Mouse (Mus musculus) liver, embryonic 13.5 days (tissue): ENCODE results near the gene Ctsh. TPM values are rescaled to one million over a fixed set of nuclear protein-coding genes. Genes with fewer than 3 reads are reported as not detected.
A peak's percentile ranks its signal among the peaks of the same experiment; 100 is the strongest.

Experiments used
- ATAC-seq: fragments of 200-750 bp; cut with Nextera tagmentation; 2 replicates; pipeline ENCODE4 v1.8.0; 2017; ENCODE audit warnings: low read depth, mild to moderate bottlenecking, moderate number of reproducible peaks, moderate library complexity
- DNase-seq: peaks from one replicate; pipeline ENCODE4 v3.0.0; 2022
- H3K27ac ChIP-seq: fragments of 300-500 bp; sonication (generic); 2 replicates; pipeline ENCODE4 v1.5.1; 2015; ENCODE audit warnings: moderate library complexity, mild to moderate bottlenecking, inconsistent platforms
- H3K27me3 ChIP-seq: fragments of 300-500 bp; sonication (generic); 2 replicates; pipeline ENCODE4 v1.6.1; 2015; ENCODE audit warnings: mild to moderate bottlenecking, inconsistent platforms
- H3K36me3 ChIP-seq: fragments of 300-500 bp; sonication (generic); 2 replicates; pipeline ENCODE4 v1.6.1; 2015; ENCODE audit warnings: mild to moderate bottlenecking, inconsistent platforms
- H3K4me1 ChIP-seq: fragments of 300-500 bp; sonication (generic); replicated peaks from 2 replicates; pipeline ENCODE4 v1.6.1; 2015; ENCODE audit warnings: inconsistent platforms
- H3K4me2 ChIP-seq: fragments of 300-500 bp; sonication (generic); 2 replicates; pipeline ENCODE4 v1.6.1; 2015; ENCODE audit warnings: inconsistent platforms, mild to moderate bottlenecking, moderate library complexity
- H3K4me3 ChIP-seq: fragments of 300-500 bp; sonication (generic); replicated peaks from 2 replicates; pipeline ENCODE4 v1.5.1; 2015; ENCODE audit warnings: mild to moderate bottlenecking, inconsistent platforms
- H3K9ac ChIP-seq: fragments of 300-500 bp; sonication (generic); 2 replicates; pipeline ENCODE4 v1.6.1; 2015; ENCODE audit warnings: mild to moderate bottlenecking, inconsistent platforms
- H3K9me3 ChIP-seq: fragments of 300-500 bp; sonication (generic); replicated peaks from 2 replicates; pipeline ENCODE4 v1.6.1; 2016; ENCODE audit warnings: inconsistent platforms
- WGBS: fragments of 180-500 bp; shearing (Covaris S2); methylation state at CpG from one replicate; pipeline ENCODE4 v1.1.7; 2015; ENCODE audit not compliant: insufficient replicate concordance; 5-methylcytosine and 5-hydroxymethylcytosine counted together
- polyA plus RNA-seq: library from polyadenylated mRNA; unstranded; fragments of >200 nt; fragmentation: Nextera tagmentation; extraction: Ambion mirVana; gene quantifications from 2 replicates; pipeline ENCODE4 v1.2.1, GENCODE M21; 2015

The Ctsh gene
- 53.1 and 57.5 TPM in 2 replicates for polyA plus RNA-seq

- ATAC-seq (peak; percentile 20; the same call in 1 of the 2 replicates), DNase-seq (no peak)
- H3K4me2 ChIP-seq = peak within 1 kb of the TSS; percentile 59
- 47% methylated on average over 2 of the region's 2 CpGs for WGBS
- peak within 1 kb of the TSS; percentile 71 for H3K27ac ChIP-seq
- H3K4me3 ChIP-seq = peak within 1 kb of the TSS; percentile 54
- H3K36me3 ChIP-seq = no peaks in the 10 kb centered on the region
- peaks cover 12% of the 10 kb centered on the region for H3K27me3 ChIP-seq
- no peaks in the 10 kb centered on the region for H3K9me3 ChIP-seq
- 0 out of 2 replicates have a peak, but pooled peaks cover 2% of the 10 kb centered on the region for H3K4me1 ChIP-seq
- H3K9ac ChIP-seq = peak within 1 kb of the TSS; percentile 62
Observed at GRCm38 (mm10) chr9:90053852-90054251, at the start of gene Ctsh. Ctsh (plus strand) TSS chr9:90054152.

DNA sequence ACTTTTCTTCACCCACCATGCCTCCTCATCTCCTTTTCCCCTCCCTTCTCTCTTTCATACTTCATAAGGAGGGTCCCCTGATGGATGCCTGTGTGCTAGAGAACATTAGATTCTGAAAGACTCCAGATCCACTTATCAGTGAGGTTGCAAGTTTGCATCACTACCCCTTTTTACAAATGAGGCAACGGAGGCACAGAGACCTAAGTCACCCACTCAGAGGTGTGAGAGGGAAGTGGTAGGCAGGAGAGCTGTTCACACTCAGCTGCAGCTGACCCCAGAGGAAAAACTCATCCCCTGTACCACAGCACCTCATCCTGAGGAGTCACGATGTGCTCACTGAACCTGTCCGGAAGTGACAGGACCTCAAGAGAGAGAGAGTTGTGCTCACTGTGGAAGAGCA is 47.5 kb upstream of the Ctsh start:
- 68% methylated on average over 3 of the region's 3 CpGs for WGBS

GRCm38 (mm10) chr9:90007094-90007493 is 46.9 kb upstream of the Ctsh start:
- no peak for ATAC-seq
- Histone ChIP-seq H3K4me3 (no peak overlapping the region), H3K27ac (no peak overlapping the region), H3K27me3 (no peaks in the 10 kb centered on the region), H3K4me1 (no peaks in the 10 kb centered on the region), H3K9ac (no peak overlapping the region), H3K36me3 (no peaks in the 10 kb centered on the region), H3K4me2 (no peak overlapping the region), H3K9me3 (no peaks in the 10 kb centered on the region)
- DNase-seq = no peak
- 22% methylated on average over 2 of the region's 2 CpGs for WGBS

More for the DNA sequence above, 47.5 kb upstream of the Ctsh start:
- H3K27me3 ChIP-seq = no peaks in the 10 kb centered on the region
- H3K4me3 ChIP-seq = no peak overlapping the region
- H3K4me2 ChIP-seq = no peak overlapping the region
- H3K9ac ChIP-seq = no peak overlapping the region
- DNase-seq = no peak
- H3K36me3 ChIP-seq = no peaks in the 10 kb centered on the region
- no peaks in the 10 kb centered on the region for H3K4me1 ChIP-seq
- H3K9me3 ChIP-seq = no peaks in the 10 kb centered on the region
- no peak overlapping the region for H3K27ac ChIP-seq
- ATAC-seq = no peak

DNA sequence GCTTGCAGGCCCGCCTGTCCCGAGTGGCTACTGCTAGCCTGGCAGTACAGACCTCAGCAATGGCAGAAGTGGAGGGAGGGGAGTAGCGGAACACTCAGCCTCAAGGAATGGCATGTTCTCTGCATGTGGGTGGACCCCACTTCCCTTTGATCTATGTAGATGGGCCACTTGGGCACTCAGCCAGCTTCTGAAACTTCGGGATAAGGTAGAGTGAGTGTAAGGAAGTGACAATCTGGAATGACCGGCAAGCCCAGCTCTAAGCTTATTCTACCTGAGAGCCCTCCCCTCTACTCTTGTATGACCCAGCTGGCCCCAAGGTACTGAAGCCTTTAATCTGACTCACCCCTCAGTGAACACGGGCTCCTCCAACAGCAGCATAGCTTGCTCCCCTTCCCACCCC is 45.8 kb upstream of the Ctsh start:
- no peaks in the 10 kb centered on the region for H3K9me3 ChIP-seq
- H3K27me3 ChIP-seq = no peaks in the 10 kb centered on the region
- H3K4me1 ChIP-seq = no peaks in the 10 kb centered on the region
- H3K36me3 ChIP-seq = no peaks in the 10 kb centered on the region
- 76% methylated on average over 6 of the region's 6 CpGs for WGBS
- no peak overlapping the region for H3K4me2 ChIP-seq
- ATAC-seq = no peak
- no peak overlapping the region for H3K9ac ChIP-seq
- no peak overlapping the region for H3K27ac ChIP-seq
- DNase-seq = no peak
- no peak overlapping the region for H3K4me3 ChIP-seq

DNA sequence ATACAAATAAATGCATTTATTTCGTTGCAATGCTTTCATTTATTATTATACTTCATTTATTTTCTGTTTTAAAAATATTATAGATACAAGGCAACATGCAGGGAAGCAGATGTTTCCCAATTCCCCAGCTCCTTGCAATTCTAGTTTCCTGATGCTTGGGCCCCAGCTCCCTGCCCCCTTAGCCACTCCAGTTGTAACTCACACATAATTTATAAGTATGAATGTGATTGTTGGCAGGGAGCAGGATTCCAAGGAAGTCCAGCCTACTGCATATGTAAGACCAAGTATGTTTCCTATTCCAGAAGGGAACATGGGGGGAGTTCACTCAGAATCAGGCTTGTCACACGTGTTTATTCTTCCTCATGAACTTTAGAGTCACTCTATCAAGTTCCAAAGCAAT is 42.1 kb upstream of the Ctsh start:
- H3K36me3 ChIP-seq = no peaks in the 10 kb centered on the region
- no peak overlapping the region for H3K27ac ChIP-seq
- no peaks in the 10 kb centered on the region for H3K27me3 ChIP-seq
- H3K9ac ChIP-seq = no peak overlapping the region
- no peak for ATAC-seq
- no peaks in the 10 kb centered on the region for H3K9me3 ChIP-seq
- no peak overlapping the region for H3K4me2 ChIP-seq
- H3K4me3 ChIP-seq = no peak overlapping the region
- no peak for DNase-seq
- 31% methylated on average over 2 of the region's 2 CpGs for WGBS
- no peaks in the 10 kb centered on the region for H3K4me1 ChIP-seq

GRCm38 (mm10) chr9:90014649-90015048 is 39.3 kb upstream of the Ctsh start:
- DNase-seq (no peak), ATAC-seq (no peak)
- Histone ChIP-seq H3K36me3 (no peaks in the 10 kb centered on the region), H3K4me3 (no peak overlapping the region), H3K4me1 (no peaks in the 10 kb centered on the region), H3K9me3 (no peaks in the 10 kb centered on the region), H3K9ac (no peak overlapping the region), H3K4me2 (no peak overlapping the region), H3K27me3 (no peaks in the 10 kb centered on the region), H3K27ac (no peak overlapping the region)
- WGBS = 59% methylated on average over 3 of the region's 3 CpGs

DNA sequence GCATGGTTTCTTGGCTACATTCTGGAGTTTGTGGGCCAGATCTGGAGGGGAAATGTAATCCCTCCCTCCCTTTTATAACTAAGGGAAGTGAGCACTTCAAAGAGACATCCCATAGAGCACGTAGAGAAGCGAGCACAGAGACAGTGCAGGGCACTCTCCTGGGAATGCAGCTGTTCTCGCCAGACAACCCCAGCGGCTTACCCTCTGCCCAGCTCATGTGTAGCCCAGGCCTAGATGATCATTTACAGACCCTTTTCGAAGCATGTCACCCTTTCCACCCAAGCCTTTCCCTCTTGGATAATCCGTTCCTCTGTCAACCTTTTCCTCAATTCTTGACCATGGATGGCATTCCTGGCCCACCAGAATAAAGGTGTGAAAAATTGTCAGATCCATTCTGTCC is 37.7 kb upstream of the Ctsh start:
- H3K4me2 ChIP-seq = no peak overlapping the region
- H3K9ac ChIP-seq = no peak overlapping the region
- H3K27me3 ChIP-seq = no peaks in the 10 kb centered on the region
- H3K27ac ChIP-seq = no peak overlapping the region
- no peak for ATAC-seq
- DNase-seq = no peak
- no peak overlapping the region for H3K4me3 ChIP-seq
- no peaks in the 10 kb centered on the region for H3K4me1 ChIP-seq
- WGBS = 64% methylated on average over 6 of the region's 6 CpGs
- no peaks in the 10 kb centered on the region for H3K36me3 ChIP-seq
- no peaks in the 10 kb centered on the region for H3K9me3 ChIP-seq

DNA sequence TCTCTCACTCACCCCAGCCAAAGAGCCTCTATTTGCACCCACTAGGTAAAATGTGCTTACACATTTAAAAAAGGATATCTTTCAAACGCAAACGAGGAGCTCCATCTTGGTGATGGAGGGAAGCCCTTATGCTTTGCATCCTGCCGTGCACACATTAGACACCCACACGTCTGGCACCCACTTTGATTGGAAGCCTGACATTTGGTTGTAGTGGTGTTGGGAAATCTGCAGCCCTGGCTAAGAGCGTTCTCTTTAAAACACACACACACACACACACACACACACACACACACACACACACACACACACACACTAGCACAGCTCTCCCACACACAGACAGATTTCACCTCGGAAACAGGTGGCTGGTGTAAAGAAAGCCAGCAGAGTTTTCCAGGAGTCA is 33.1 kb upstream of the Ctsh start:
- no peaks in the 10 kb centered on the region for H3K4me1 ChIP-seq
- no peaks in the 10 kb centered on the region for H3K27me3 ChIP-seq
- WGBS = 70% methylated on average over 6 of the region's 6 CpGs
- no peaks in the 10 kb centered on the region for H3K9me3 ChIP-seq
- H3K4me3 ChIP-seq = no peak overlapping the region
- no peaks in the 10 kb centered on the region for H3K36me3 ChIP-seq
- DNase-seq (no peak), ATAC-seq (no peak)
- H3K9ac ChIP-seq = no peak overlapping the region
- no peak overlapping the region for H3K4me2 ChIP-seq
- no peak overlapping the region for H3K27ac ChIP-seq

GRCm38 (mm10) chr9:90021442-90021841 is 32.5 kb upstream of the Ctsh start:
- Histone ChIP-seq H3K27me3 (no peaks in the 10 kb centered on the region), H3K9me3 (no peaks in the 10 kb centered on the region), H3K4me1 (no peaks in the 10 kb centered on the region), H3K9ac (no peak overlapping the region), H3K27ac (no peak overlapping the region), H3K4me3 (no peak overlapping the region), H3K36me3 (no peaks in the 10 kb centered on the region), H3K4me2 (no peak overlapping the region)
- WGBS = 63% methylated on average over 4 of the region's 4 CpGs
- ATAC-seq (no peak), DNase-seq (no peak)

DNA sequence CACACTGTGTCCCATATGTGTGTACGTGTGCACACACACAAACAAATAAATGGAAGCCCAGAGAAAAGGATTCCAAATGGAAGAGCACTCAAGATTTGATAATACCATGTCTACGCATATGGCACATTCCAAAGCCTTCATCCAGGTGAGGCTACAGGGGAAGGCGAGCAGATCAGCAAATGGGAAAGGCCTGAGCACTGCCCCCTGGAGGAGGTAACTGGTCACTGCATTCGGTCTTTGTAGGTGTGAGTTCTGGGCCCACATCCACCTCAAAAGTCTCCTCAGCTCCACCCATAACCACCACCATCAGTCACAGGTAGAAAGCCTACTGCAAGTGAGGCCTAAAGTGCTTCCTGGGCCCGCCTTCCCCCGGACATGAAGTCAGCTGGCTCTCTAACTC is 26.2 kb upstream of the Ctsh start:
- DNase-seq (no peak), ATAC-seq (no peak)
- Histone ChIP-seq H3K9me3 (no peaks in the 10 kb centered on the region), H3K36me3 (no peaks in the 10 kb centered on the region), H3K27me3 (no peaks in the 10 kb centered on the region), H3K4me3 (no peak overlapping the region), H3K4me2 (no peak overlapping the region), H3K27ac (no peak overlapping the region), H3K4me1 (no peaks in the 10 kb centered on the region), H3K9ac (no peak overlapping the region)
- WGBS = 71% methylated on average over 6 of the region's 6 CpGs

DNA sequence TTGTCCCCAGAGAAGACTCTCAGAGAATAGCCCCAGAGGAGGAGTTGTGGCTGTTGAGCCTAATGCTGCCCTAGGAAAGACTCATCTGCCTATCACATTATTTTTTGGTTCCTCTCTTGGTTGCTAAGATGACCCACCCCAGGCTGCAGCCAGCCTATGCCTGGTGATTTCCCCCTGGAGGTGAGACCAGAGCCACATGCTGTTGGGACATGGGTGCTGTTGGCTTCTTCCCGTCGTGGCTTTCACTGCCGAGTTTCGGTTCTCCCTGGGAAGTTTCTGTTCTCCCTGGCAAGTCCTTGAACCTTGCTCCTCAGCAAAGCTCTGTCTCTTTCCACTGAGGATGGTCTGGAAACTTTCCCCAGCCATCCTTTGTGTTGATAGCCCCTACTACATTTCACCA is 20.0 kb upstream of the Ctsh start:
- no peaks in the 10 kb centered on the region for H3K9me3 ChIP-seq
- no peak for DNase-seq
- no peak overlapping the region for H3K4me3 ChIP-seq
- 60% methylated on average over 4 of the region's 4 CpGs for WGBS
- no peak overlapping the region for H3K27ac ChIP-seq
- no peaks in the 10 kb centered on the region for H3K27me3 ChIP-seq
- H3K4me1 ChIP-seq = no peaks in the 10 kb centered on the region
- H3K9ac ChIP-seq = no peak overlapping the region
- no peak for ATAC-seq
- no peak overlapping the region for H3K4me2 ChIP-seq
- no peaks in the 10 kb centered on the region for H3K36me3 ChIP-seq

- no peak overlapping the region for H3K9ac ChIP-seq
- no peak overlapping the region for H3K27ac ChIP-seq
- no peaks in the 10 kb centered on the region for H3K9me3 ChIP-seq
- no peak for DNase-seq
- no peaks in the 10 kb centered on the region for H3K4me1 ChIP-seq
- no peak for ATAC-seq
- H3K4me2 ChIP-seq = no peak overlapping the region
- 47% methylated on average over 2 of the region's 2 CpGs for whole genome bisulfite sequencing
- no peaks in the 10 kb centered on the region for H3K27me3 ChIP-seq
- H3K36me3 ChIP-seq = no peaks in the 10 kb centered on the region
- no peak overlapping the region for H3K4me3 ChIP-seq
Observed at GRCm38 (mm10) chr9:90035168-90035567, 18.8 kb upstream of the Ctsh start.
